Mouse (Mus musculus): ENCODE results near the gene Ggt6.

GRCm38 (mm10) chr11:72466694-72467507, 31.6 kb downstream of the Ggt6 start:
- TF ChIP-seq POLR2A (IDR thresholded peaks at IDR 0.05; ENCODE audit: borderline replicate concordance, extremely low read depth, low read depth, low read length), result no peak; the same call in 1 of the 2 replicates
- no peak for TF ChIP-seq CTCF (IDR thresholded peaks at IDR 0.05; ENCODE audit: insufficient read depth, low read length)
